Mouse (Mus musculus) bone marrow, adult 2 months (tissue): Measurements from ENCODE around the gene Tmem117.

Source experiments
- CTCF ChIP-seq: fragments of 200-500 bp; IDR thresholded peaks from 2 replicates; pipeline ENCODE4 v1.5.1; 2011; ENCODE audit warnings: low read length, control low read depth; ENCODE audit not compliant: control insufficient read depth, insufficient read depth
- POLR2A ChIP-seq: fragments of 200-500 bp; IDR thresholded peaks from 2 replicates; pipeline ENCODE4 v1.6.1; 2011; ENCODE audit warnings: low read depth, mild to moderate bottlenecking, control low read depth, low read length, borderline replicate concordance; ENCODE audit not compliant: control insufficient read depth

GRCm38 (mm10) chr15:94655811-94656323 is 26.8 kb downstream of the Tmem117 start:
- TF ChIP-seq CTCF = no peak
- no peak for TF ChIP-seq POLR2A
